Mouse (Mus musculus) granulocyte monocyte progenitor cell, adult 5-6 weeks (primary cell): ENCODE measurements around the gene Zfp36l1. TPM values are rescaled to one million over a fixed set of nuclear protein-coding genes. Genes with fewer than 3 reads are reported as not detected.
A peak's percentile ranks its signal among the peaks of the same experiment; 100 is the strongest.

ENCODE experiments used
- ATAC-seq: replicated peaks from 2 replicates; pipeline ENCODE4 v1.8.0; 2016; ENCODE audit warnings: mild to moderate bottlenecking, moderate TSS enrichment, inconsistent platforms; ENCODE audit not compliant: poor library complexity, severe bottlenecking
- total RNA-seq, 2 experiments: library from RNA; stranded (forward) in 1 of 2; stranded (reverse) in 1 of 2; fragments of 200-712, 200-1000 nt in 1 of 2; fragments of >200 nt in 1 of 2; fragmentation: Nextera tagmentation in 1 of 2; gene quantifications; 2 replicates each; pipeline ENCODE4 v1.2.3; 2014 to 2017

The Zfp36l1 gene
- total RNA-seq, 2 experiments from 2014 or later: 0.36 to 8.5 TPM

GRCm38 (mm10) chr12:80131359-80132249 lies 18.8 kb upstream of the Zfp36l1 start:
- ATAC-seq: no peak

GRCm38 (mm10) chr12:80130558-80131358 lies 17.9 kb upstream of the Zfp36l1 start:
- peak; percentile 29 for ATAC-seq

GRCm38 (mm10) chr12:80129531-80129930 lies 16.7 kb upstream of the Zfp36l1 start:
- no peak for ATAC-seq

- peak; percentile 88 for ATAC-seq
Observed at GRCm38 (mm10) chr12:80127191-80127762, 14.5 kb upstream of the Zfp36l1 start.

GRCm38 (mm10) chr12:80125316-80125715 lies 12.5 kb upstream of the Zfp36l1 start:
- ATAC-seq: no peak

GRCm38 (mm10) chr12:80124756-80125155 lies 11.9 kb upstream of the Zfp36l1 start:
- ATAC-seq: no peak

- ATAC-seq: no peak
Observed at GRCm38 (mm10) chr12:80124211-80124610, 11.4 kb upstream of the Zfp36l1 start.

GRCm38 (mm10) chr12:80123227-80123803 lies 10.5 kb upstream of the Zfp36l1 start:
- no peak for ATAC-seq

GRCm38 (mm10) chr12:80121438-80121837 lies 8.6 kb upstream of the Zfp36l1 start:
- ATAC-seq: no peak

GRCm38 (mm10) chr12:80118588-80118987 lies 5.8 kb upstream of the Zfp36l1 start:
- ATAC-seq: no peak

GRCm38 (mm10) chr12:80116206-80117112 lies 3.6 kb upstream of the Zfp36l1 start:
- no peak for ATAC-seq

- ATAC-seq: no peak
Observed at GRCm38 (mm10) chr12:80115863-80116194, 3.0 kb upstream of the Zfp36l1 start.

- ATAC-seq: peak; percentile 34
Observed at GRCm38 (mm10) chr12:80115142-80115862, 2.5 kb upstream of the Zfp36l1 start.

- no peak for ATAC-seq
Observed at GRCm38 (mm10) chr12:80114892-80115141, 2.0 kb upstream of the Zfp36l1 start.

GRCm38 (mm10) chr12:80114031-80114891 lies 1.4 kb upstream of the Zfp36l1 start:
- peak; percentile 28 for ATAC-seq

GRCm38 (mm10) chr12:80113586-80114021 lies 791 bp upstream of the Zfp36l1 start:
- ATAC-seq: no peak

GRCm38 (mm10) chr12:80112071-80112660 lies 647 bp downstream of the Zfp36l1 start:
- no peak for ATAC-seq
